Mouse (Mus musculus): ENCODE measurements around the gene Gm9945. TPM values are rescaled to one million over a fixed set of nuclear protein-coding genes. Genes with fewer than 3 reads are reported as not detected.

Gm9945 gene
- polyA plus RNA-seq, 2 experiments: not detected

DNA sequence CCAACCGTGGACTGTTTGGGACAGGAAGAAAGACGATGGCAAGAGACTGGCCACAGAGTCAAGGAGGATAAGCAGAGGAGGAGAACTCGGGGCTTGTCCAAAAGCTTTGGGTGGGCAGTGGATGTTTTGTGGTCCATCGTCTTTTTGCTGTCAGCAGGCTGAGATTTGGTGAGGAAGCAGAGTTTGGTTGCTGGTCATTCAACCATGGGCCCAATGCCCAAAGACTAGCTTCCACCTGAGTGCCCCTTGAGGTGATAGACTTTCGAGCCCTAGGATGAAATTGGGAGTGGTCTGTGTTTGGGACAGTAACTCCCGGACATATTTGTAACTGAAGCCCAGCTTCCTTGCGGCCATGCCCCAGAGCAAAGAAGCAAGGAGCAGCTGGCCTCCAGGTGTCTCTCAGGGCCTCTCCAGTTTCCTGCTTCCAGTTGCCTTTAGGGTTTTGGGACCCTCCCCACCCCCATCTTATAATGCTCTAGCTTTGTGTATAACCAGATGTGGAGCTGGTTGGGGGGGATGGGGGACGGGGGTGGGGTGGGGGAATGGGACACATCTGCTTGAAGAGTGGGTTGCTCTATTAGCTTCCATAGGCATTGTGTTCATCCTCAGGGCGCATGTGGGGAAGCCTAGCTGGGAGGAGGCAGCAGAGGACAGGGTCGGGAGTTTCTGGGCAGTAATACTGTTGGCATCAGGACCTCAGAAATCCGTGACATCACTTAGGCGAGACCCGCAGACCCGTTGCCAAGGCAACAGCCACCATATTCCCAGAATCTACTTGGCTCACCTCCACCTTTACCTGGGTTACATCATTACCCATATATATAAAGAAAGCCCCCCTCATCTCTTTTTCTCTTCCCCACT is 43.8 kb downstream of the Gm9945 start:
- WGBS: 52% methylated on average over 14 of the region's 14 CpGs

DNA sequence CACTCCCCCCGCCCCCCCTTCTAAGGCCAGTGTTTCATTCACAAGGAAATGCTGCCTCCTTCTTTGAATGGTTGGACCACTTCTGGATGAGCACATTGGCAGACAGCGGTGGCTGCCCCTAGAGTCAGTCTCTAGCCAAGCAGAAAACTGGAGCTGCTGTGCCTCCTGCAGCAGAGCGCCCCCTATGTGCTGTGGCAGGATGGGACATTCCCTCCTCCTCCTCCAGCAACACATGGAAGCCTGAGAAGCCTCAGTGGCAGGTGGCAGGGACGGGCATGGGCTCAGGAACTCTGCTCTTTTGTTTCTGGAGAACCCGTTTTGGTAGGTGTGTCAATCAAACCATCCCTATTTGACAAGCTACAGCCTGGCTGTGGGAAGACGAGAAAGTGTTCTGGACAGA is 44.9 kb downstream of the Gm9945 start:
- Histone ChIP-seq H3K4me2 (replicated peaks; ENCODE audit: low read depth, low read length, severe bottlenecking) (no peak overlapping the region), H3K9ac (ENCODE audit: low read depth, low read length, severe bottlenecking) (no peak overlapping the region), H3K36me3 (ENCODE audit: control insufficient read depth, insufficient read depth, low read length) (0 out of 2 replicates have a peak, but pooled peaks cover under 1% of the 10 kb centered on the region), H3K27me3 (ENCODE audit: control insufficient read depth, insufficient read depth, low read length) (no peaks in the 10 kb centered on the region), H3K27ac (replicated peaks; ENCODE audit: low read depth, low read length) (no peak overlapping the region), H3K9me3 (ENCODE audit: control insufficient read depth, low read length) (no peaks in the 10 kb centered on the region), H3K4me1 (ENCODE audit: control insufficient read depth, insufficient read depth, low read length) (peaks cover 66% of the 10 kb centered on the region), H3K4me3 (replicated peaks; ENCODE audit: low read length) (no peak overlapping the region)
- DNase-seq (ENCODE audit: low spot score) (no peak), ATAC-seq (ENCODE audit: low FRiP score, low read depth) (no peak)
- TF ChIP-seq POLR2A (IDR thresholded peaks at IDR 0.05; ENCODE audit: borderline replicate concordance, extremely low read depth, insufficient read depth, insufficient read length): no peak
- WGBS: 86% methylated on average over 6 of the region's 6 CpGs

More for the DNA sequence above, 43.8 kb downstream of the Gm9945 start:
- peak; percentile 55 for DNase-seq (ENCODE audit: low spot score)
- Histone ChIP-seq H3K9me3 (ENCODE audit: control insufficient read depth, low read length) (no peaks in the 10 kb centered on the region), H3K27ac (replicated peaks; ENCODE audit: low read depth, low read length) (no peak overlapping the region), H3K4me1 (ENCODE audit: control insufficient read depth, insufficient read depth, low read length) (peaks cover 65% of the 10 kb centered on the region), H3K4me3 (replicated peaks; ENCODE audit: low read length) (no peak overlapping the region), H3K36me3 (ENCODE audit: control insufficient read depth, insufficient read depth, low read length) (no peaks in the 10 kb centered on the region), H3K27me3 (ENCODE audit: control insufficient read depth, insufficient read depth, low read length) (no peaks in the 10 kb centered on the region), H3K9ac (ENCODE audit: low read depth, low read length, severe bottlenecking) (no peak overlapping the region), H3K4me2 (replicated peaks; ENCODE audit: low read depth, low read length, severe bottlenecking) (no peak overlapping the region; the same call in 1 of the 2 replicates)
- no peak for TF ChIP-seq POLR2A (IDR thresholded peaks at IDR 0.05; ENCODE audit: borderline replicate concordance, extremely low read depth, insufficient read depth, insufficient read length)
- ATAC-seq (ENCODE audit: low FRiP score, low read depth): no peak

DNA sequence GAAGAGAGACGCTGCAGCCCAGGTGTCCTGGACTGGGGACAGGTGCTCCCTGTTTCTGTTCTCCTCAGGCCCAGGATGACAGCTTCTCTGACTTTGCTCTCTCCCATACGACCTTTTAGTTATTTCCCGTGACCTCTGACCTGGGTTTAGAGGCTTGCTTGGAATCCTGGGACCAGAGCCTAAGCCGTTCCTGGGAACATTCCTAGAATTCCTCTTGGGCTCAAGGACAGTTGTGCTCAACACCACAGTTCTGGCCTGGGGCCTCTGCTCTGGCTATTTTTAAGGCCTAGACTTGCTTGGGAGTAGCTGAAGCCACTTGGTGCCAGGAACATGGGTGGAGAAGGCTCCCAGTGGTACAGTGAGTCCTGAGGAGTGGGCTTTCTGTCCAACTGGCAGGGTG is 45.5 kb downstream of the Gm9945 start:
- no peak for TF ChIP-seq POLR2A (IDR thresholded peaks at IDR 0.05; ENCODE audit: borderline replicate concordance, extremely low read depth, insufficient read depth, insufficient read length)
- Histone ChIP-seq H3K4me2 (replicated peaks; ENCODE audit: low read depth, low read length, severe bottlenecking) (no peak overlapping the region), H3K36me3 (ENCODE audit: control insufficient read depth, insufficient read depth, low read length) (0 out of 2 replicates have a peak, but pooled peaks cover 4% of the 10 kb centered on the region), H3K9ac (ENCODE audit: low read depth, low read length, severe bottlenecking) (no peak overlapping the region), H3K4me1 (ENCODE audit: control insufficient read depth, insufficient read depth, low read length) (peaks cover 62% of the 10 kb centered on the region), H3K9me3 (ENCODE audit: control insufficient read depth, low read length) (no peaks in the 10 kb centered on the region), H3K27me3 (ENCODE audit: control insufficient read depth, insufficient read depth, low read length) (no peaks in the 10 kb centered on the region), H3K4me3 (replicated peaks; ENCODE audit: low read length) (no peak overlapping the region), H3K27ac (replicated peaks; ENCODE audit: low read depth, low read length) (no peak overlapping the region)
- DNase-seq (ENCODE audit: low spot score) (no peak), ATAC-seq (ENCODE audit: low FRiP score, low read depth) (no peak)
- WGBS: 52% methylated on average over 4 of the region's 4 CpGs

GRCm38 (mm10) chr11:53528397-53529252 is 48.7 kb downstream of the Gm9945 start:
- 55% methylated on average over 9 of the region's 9 CpGs for WGBS
- no peak for ATAC-seq (ENCODE audit: low FRiP score, low read depth)

GRCm38 (mm10) chr11:53529253-53529557 is 49.2 kb downstream of the Gm9945 start:
- 0 out of 2 replicates have a peak, but pooled peaks have one; percentile 39 for ATAC-seq (ENCODE audit: low FRiP score, low read depth)
- DNase-seq (ENCODE audit: low spot score): peak; percentile 42
- H3K4me2 ChIP-seq (replicated peaks; ENCODE audit: low read depth, low read length, severe bottlenecking): no peak overlapping the region
- H3K27me3 ChIP-seq (ENCODE audit: control insufficient read depth, insufficient read depth, low read length): no peaks in the 10 kb centered on the region
- H3K36me3 ChIP-seq (ENCODE audit: control insufficient read depth, insufficient read depth, low read length): peaks cover 17% of the 10 kb centered on the region
- H3K4me3 ChIP-seq (replicated peaks; ENCODE audit: low read length): no peak overlapping the region
- peaks cover 29% of the 10 kb centered on the region for H3K4me1 ChIP-seq (ENCODE audit: control insufficient read depth, insufficient read depth, low read length)
- H3K27ac ChIP-seq (replicated peaks; ENCODE audit: low read depth, low read length): no peak overlapping the region
- H3K9me3 ChIP-seq (ENCODE audit: control insufficient read depth, low read length): no peaks in the 10 kb centered on the region
- 53% methylated on average over 6 of the region's 6 CpGs for WGBS
- TF ChIP-seq POLR2A (IDR thresholded peaks at IDR 0.05; ENCODE audit: borderline replicate concordance, extremely low read depth, insufficient read depth, insufficient read length): no peak
- H3K9ac ChIP-seq (ENCODE audit: low read depth, low read length, severe bottlenecking): 0 out of 2 replicates have a peak overlapping the region, but pooled peaks have one; percentile 7

More at GRCm38 (mm10) chr11:53528397-53529252, 48.7 kb downstream of the Gm9945 start:
- Histone ChIP-seq H3K27ac (replicated peaks; ENCODE audit: low read depth, low read length) (no peak overlapping the region), H3K27me3 (ENCODE audit: control insufficient read depth, insufficient read depth, low read length) (no peaks in the 10 kb centered on the region), H3K4me3 (replicated peaks; ENCODE audit: low read length) (no peak overlapping the region), H3K9me3 (ENCODE audit: control insufficient read depth, low read length) (no peaks in the 10 kb centered on the region), H3K36me3 (ENCODE audit: control insufficient read depth, insufficient read depth, low read length) (peaks cover 11% of the 10 kb centered on the region), H3K9ac (ENCODE audit: low read depth, low read length, severe bottlenecking) (0 out of 2 replicates have a peak overlapping the region, but pooled peaks have one; percentile 7), H3K4me2 (replicated peaks; ENCODE audit: low read depth, low read length, severe bottlenecking) (no peak overlapping the region), H3K4me1 (ENCODE audit: control insufficient read depth, insufficient read depth, low read length) (peaks cover 35% of the 10 kb centered on the region)
- DNase-seq (ENCODE audit: low spot score): no peak
- no peak for TF ChIP-seq POLR2A (IDR thresholded peaks at IDR 0.05; ENCODE audit: borderline replicate concordance, extremely low read depth, insufficient read depth, insufficient read length)
